Mouse (Mus musculus): ENCODE measurements at regions not wholly inside any gene's neighbourhood (a gene's known extent, or its start where the extent isn't known, plus 50 kb on each side); places are given as distances from the start of the nearest gene placed in this dataset.

GRCm38 (mm10) chr15:51392449-51393405 lies 2492.0 kb upstream of the Gm7489 start:
- CTCF ChIA-PET, result no interaction called here
- ATAC-seq (no peak), DNase-seq (ENCODE audit: low read depth, low spot score) (no peak)
- TF ChIP-seq CTCF (IDR thresholded peaks at IDR 0.05), result no peak
- H3K27me3 ChIP-seq, result no peaks in the 10 kb centered on the region
- POLR2A ChIA-PET, result no interaction called here
- in situ Hi-C loops (cut with MboI; ENCODE audit: low pct_unique_long_range_greater_than_20kb), result no loop called here

- TF ChIP-seq CTCF (IDR thresholded peaks at IDR 0.05), result no peak
- no peak for ATAC-seq
Observed at GRCm38 (mm10) chr15:51395961-51396360, 2488.7 kb upstream of the Gm7489 start.

DNA sequence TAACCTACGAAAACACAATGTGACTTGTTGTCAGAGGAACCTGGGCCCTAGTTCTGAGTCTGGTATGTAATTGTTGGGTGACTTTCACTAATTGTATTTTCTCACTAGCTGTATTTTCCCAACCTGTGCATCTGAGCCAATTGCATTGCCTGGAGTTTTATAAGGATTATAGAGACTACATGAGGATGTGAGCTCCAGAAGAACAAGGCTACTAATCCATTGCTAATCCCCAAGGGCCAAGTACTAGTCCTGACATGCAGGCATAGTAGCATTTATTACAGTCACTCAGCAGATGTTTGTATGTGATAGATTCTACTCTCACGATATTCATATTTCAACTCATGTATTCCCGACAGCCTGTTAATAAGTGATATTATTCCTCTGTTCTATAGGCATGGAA lies 2481.1 kb upstream of the Gm7489 start:
- DNase-seq (ENCODE audit: low read depth, low spot score) (no peak), ATAC-seq (no peak)
- no peaks in the 10 kb centered on the region for H3K27me3 ChIP-seq
- CTCF ChIA-PET, result no interaction called here
- in situ Hi-C loops (cut with MboI; ENCODE audit: low pct_unique_long_range_greater_than_20kb), result no loop called here
- POLR2A ChIA-PET, result no interaction called here
- TF ChIP-seq CTCF (IDR thresholded peaks at IDR 0.05), result no peak

More at GRCm38 (mm10) chr15:51395961-51396360, 2488.7 kb upstream of the Gm7489 start:
- H3K27me3 ChIP-seq, result no peaks in the 10 kb centered on the region
- in situ Hi-C loops (cut with MboI; ENCODE audit: low pct_unique_long_range_greater_than_20kb), result no loop called here
- no peak for DNase-seq (ENCODE audit: low read depth, low spot score)
- CTCF ChIA-PET, result interaction anchor here (0.9 kb wide), 1 partner anchor 17 kb away, joined by 3 read pairs; no protein-coding TSS in a partner anchor
- POLR2A ChIA-PET, result interaction anchor here (1.3 kb wide), 1 partner anchor 9 kb away, joined by 4 read pairs; no protein-coding TSS in a partner anchor

DNA sequence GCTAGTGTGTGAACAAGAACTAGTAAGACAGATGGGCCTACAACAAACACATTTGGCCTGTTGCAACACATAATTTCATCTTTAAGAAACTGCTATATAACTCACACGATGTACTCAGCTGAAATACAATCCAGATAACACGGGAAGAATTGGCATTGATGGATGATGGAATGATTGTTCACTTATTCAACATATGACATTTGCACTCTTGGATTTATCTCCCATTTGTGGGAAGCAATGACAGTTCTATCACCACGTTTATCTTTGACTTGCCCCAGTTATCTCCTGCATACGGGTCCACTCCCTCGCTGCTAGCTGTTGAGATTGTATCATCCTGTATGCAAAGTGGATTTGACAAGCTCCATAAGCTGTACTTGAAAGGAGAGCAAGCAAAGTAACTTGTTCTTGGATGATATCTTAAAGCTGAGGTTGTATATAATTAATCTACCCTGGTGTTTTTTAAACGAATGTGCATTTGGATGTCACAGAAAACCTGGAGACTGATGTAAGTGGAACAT lies 2474.9 kb upstream of the Gm7489 start:
- POLR2A ChIA-PET, result no interaction called here
- ATAC-seq, result no peak
- in situ Hi-C loops (cut with MboI; ENCODE audit: low pct_unique_long_range_greater_than_20kb), result no loop called here
- TF ChIP-seq CTCF (IDR thresholded peaks at IDR 0.05), result no peak
- CTCF ChIA-PET, result interaction anchor here (0.6 kb wide), 1 partner anchor 10 kb away, joined by 3 read pairs; no protein-coding TSS in a partner anchor
- DNase-seq (ENCODE audit: low read depth, low spot score), result no peak
- no peaks in the 10 kb centered on the region for H3K27me3 ChIP-seq

- in situ Hi-C loops (cut with MboI; ENCODE audit: low pct_unique_long_range_greater_than_20kb), result no loop called here
- CTCF ChIA-PET, result interaction anchor here (0.8 kb wide), 1 partner anchor 15 kb away, joined by 3 read pairs; no protein-coding TSS in a partner anchor
- DNase-seq (ENCODE audit: low read depth, low spot score) (peak; percentile 37), ATAC-seq (peak; percentile 60)
- POLR2A ChIA-PET, result no interaction called here
- no peak for TF ChIP-seq CTCF (IDR thresholded peaks at IDR 0.05)
- H3K27me3 ChIP-seq, result no peaks in the 10 kb centered on the region
Observed at GRCm38 (mm10) chr15:51411966-51412365, 2472.7 kb upstream of the Gm7489 start.

DNA sequence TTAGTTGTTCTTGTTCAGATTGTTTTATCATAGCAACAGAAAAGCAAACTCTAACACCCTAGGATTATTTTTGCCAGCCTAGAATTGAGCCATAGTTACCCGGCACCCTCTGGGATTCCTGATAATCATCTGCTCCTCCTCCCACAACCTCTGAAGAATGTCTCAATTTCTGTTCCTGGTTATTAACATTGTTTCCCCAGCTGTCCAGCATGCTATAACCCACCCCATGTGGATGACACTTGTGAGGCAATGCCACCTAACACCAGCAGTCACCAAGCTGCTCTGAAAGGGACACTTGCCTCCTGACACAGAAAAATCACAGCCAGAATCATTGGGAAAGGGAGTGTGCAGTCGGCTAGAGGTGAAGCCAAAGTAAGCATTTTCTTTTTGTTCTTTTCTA lies 2442.1 kb upstream of the Gm7489 start:
- peaks cover 17% of the 10 kb centered on the region for H3K27me3 ChIP-seq
- ATAC-seq (no peak), DNase-seq (ENCODE audit: low read depth, low spot score) (no peak)
- in situ Hi-C loops (cut with MboI; ENCODE audit: low pct_unique_long_range_greater_than_20kb), result no loop called here
- TF ChIP-seq CTCF (IDR thresholded peaks at IDR 0.05), result no peak
- POLR2A ChIA-PET, result no interaction called here
- CTCF ChIA-PET, result no interaction called here

DNA sequence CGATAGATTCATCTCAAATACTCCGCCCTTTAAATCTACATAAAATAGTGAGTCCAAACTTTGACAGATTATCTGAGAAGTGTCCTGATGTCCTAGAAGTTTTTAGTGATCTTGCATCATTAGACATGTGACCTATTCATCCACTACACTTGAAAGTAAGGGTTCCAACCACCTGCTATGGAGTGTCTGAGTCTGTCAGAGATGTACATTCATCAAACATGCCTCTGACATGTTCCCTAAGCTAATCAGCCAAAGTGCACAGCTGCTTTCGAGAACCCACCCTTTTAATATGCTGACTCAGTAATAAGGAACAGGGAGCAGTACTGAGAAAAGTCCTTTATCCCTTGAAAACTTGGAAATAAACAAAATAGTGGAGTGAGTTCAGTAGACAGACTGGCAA lies 2414.8 kb upstream of the Gm7489 start:
- POLR2A ChIA-PET, result no interaction called here
- no peak for DNase-seq (ENCODE audit: low read depth, low spot score)
- ATAC-seq, result no peak
- CTCF ChIA-PET, result no interaction called here
- in situ Hi-C loops (cut with MboI; ENCODE audit: low pct_unique_long_range_greater_than_20kb), result no loop called here
- no peak for TF ChIP-seq CTCF (IDR thresholded peaks at IDR 0.05)
- H3K27me3 ChIP-seq, result no peaks in the 10 kb centered on the region

DNA sequence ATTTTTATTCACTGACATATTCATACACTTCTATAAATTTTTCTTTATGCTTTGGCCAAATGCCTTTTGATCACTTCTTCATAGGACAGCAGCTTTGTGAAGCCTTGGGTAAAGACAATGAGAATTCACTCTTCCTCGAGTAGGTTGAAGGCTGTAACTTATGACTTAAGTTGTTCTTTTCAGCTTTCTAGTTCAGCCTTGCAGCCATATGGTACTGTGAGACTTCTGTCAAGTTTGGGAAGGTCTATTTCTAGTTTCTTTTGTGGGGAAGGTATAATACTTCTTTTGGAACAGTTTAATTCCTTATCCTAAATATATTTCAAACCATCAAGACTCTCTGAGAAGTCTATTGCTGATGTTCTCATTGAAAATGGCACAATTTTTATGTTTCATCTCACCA lies 2413.6 kb upstream of the Gm7489 start:
- no peak for ATAC-seq
- no peaks in the 10 kb centered on the region for H3K27me3 ChIP-seq
- CTCF ChIA-PET, result no interaction called here
- in situ Hi-C loops (cut with MboI; ENCODE audit: low pct_unique_long_range_greater_than_20kb), result no loop called here
- no peak for TF ChIP-seq CTCF (IDR thresholded peaks at IDR 0.05)
- POLR2A ChIA-PET, result no interaction called here
- DNase-seq (ENCODE audit: low read depth, low spot score), result no peak

DNA sequence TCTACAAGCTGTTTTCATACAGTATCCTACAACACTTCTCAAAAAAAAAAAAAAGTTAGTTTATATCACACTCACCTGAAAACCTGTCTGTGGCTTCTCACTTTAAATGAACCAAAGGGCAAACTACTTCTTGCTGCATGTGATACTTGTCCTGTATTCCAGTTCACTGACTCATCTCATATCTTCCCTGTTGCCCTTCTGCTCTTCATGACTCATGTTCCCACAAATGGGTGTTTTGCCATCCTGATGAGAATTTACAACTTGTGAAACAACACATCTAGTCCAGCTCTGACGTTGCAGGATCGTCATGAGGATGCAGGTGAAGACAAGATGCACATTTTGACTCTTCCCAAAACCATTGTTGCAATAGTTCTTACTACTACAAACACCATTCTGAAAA lies 2412.7 kb upstream of the Gm7489 start:
- peak; percentile 65 for ATAC-seq
- DNase-seq (ENCODE audit: low read depth, low spot score), result peak; percentile 31
- in situ Hi-C loops (cut with MboI; ENCODE audit: low pct_unique_long_range_greater_than_20kb), result no loop called here

GRCm38 (mm10) chr15:51481856-51482255 lies 2402.8 kb upstream of the Gm7489 start:
- DNase-seq (ENCODE audit: low read depth, low spot score) (peak; percentile 3), ATAC-seq (peak; percentile 71)
- ChIA-PET CTCF (no interaction called here), POLR2A (no interaction called here)
- in situ Hi-C loops (cut with MboI; ENCODE audit: low pct_unique_long_range_greater_than_20kb), result no loop called here
- peaks cover 5% of the 10 kb centered on the region for H3K27me3 ChIP-seq
- TF ChIP-seq CTCF (IDR thresholded peaks at IDR 0.05), result no peak

More for the DNA sequence above, 2412.7 kb upstream of the Gm7489 start:
- CTCF ChIA-PET, result no interaction called here
- H3K27me3 ChIP-seq, result no peaks in the 10 kb centered on the region
- no peak for TF ChIP-seq CTCF (IDR thresholded peaks at IDR 0.05)
- POLR2A ChIA-PET, result no interaction called here

- DNase-seq (ENCODE audit: low read depth, low spot score) (no peak), ATAC-seq (no peak)
- ChIA-PET POLR2A (no interaction called here), CTCF (no interaction called here)
- in situ Hi-C loops (cut with MboI; ENCODE audit: low pct_unique_long_range_greater_than_20kb), result no loop called here
- no peaks in the 10 kb centered on the region for H3K27me3 ChIP-seq
- TF ChIP-seq CTCF (IDR thresholded peaks at IDR 0.05), result no peak
Observed at GRCm38 (mm10) chr15:51484207-51484606, 2400.5 kb upstream of the Gm7489 start.

All from Patski (cell line).